Mouse (Mus musculus) olfactory bulb, adult 2 months (tissue): Measurements from ENCODE around the gene Hmg20b. TPM values are rescaled to one million over a fixed set of nuclear protein-coding genes. Genes with fewer than 3 reads are reported as not detected.

Source experiments
- H3K27ac ChIP-seq: fragments of 200-500 bp; 2 replicates; pipeline ENCODE4 v1.5.1; 2012; ENCODE audit warnings: low read depth, low read length; ENCODE audit not compliant: insufficient read depth
- H3K4me1 ChIP-seq: fragments of 200-500 bp; 2 replicates; pipeline ENCODE4 v1.6.1; 2012; ENCODE audit warnings: low read length; ENCODE audit not compliant: control insufficient read depth, insufficient read depth
- H3K4me3 ChIP-seq: fragments of 200-500 bp; 2 replicates; pipeline ENCODE4 v1.5.1; 2012; ENCODE audit warnings: mild to moderate bottlenecking, low read depth, low read length, moderate library complexity; ENCODE audit not compliant: insufficient read depth
- CTCF ChIP-seq: fragments of 200-500 bp; IDR thresholded peaks from 2 replicates; pipeline ENCODE4 v1.5.1; 2012; ENCODE audit warnings: low read depth, mild to moderate bottlenecking, low read length, moderate library complexity; ENCODE audit not compliant: insufficient read depth
- POLR2A ChIP-seq: fragments of 200-500 bp; IDR thresholded peaks from 2 replicates; pipeline ENCODE4 v1.6.1; 2012; ENCODE audit warnings: mild to moderate bottlenecking, low read depth, low read length, moderate library complexity; ENCODE audit not compliant: insufficient read depth
- WGBS: fragments of 180-500 bp; shearing (Covaris S2); methylation state at CpG from one replicate; pipeline ENCODE4 v1.1.7; 2018; 5-methylcytosine and 5-hydroxymethylcytosine counted together
- polyA plus RNA-seq: library from polyadenylated mRNA; stranded (reverse); fragments of >200 nt; gene quantifications from 2 replicates; pipeline ENCODE4 v1.2.4, GENCODE M21; 2012; ENCODE audit warnings: low replicate concordance; ENCODE audit not compliant: missing spikeins, insufficient read depth, insufficient read length

The Hmg20b gene
- polyA plus RNA-seq, 1 experiment = not detected

DNA sequence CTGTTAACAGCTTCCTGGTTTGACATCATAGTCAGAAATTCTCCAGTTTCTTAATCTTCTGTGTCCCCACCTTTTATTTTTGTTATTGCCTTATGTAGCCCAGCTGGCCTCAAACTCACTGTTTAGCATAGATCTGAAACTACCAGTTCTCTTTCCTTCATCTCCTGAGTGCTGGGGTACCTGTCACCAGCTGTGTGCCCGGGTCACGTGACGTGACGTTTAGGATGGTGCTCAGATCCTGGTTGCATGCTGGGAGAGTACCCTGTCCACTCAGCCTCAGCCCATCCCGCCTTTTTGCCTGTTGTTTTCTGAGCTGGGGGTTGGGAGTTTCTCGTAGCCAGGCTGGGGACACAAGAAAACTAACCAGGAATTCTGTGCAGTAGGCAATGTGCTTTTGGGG lies 53.0 kb downstream of the Hmg20b start:
- peak overlapping the region; percentile 42 for H3K27ac ChIP-seq
- WGBS = 64% methylated on average over 6 of the region's 6 CpGs
- H3K4me3 ChIP-seq = no peak overlapping the region
- TF ChIP-seq CTCF = no peak
- no peak for TF ChIP-seq POLR2A
- peaks cover 80% of the 10 kb centered on the region for H3K4me1 ChIP-seq

Other genes with a start within 250 kb of the Hmg20b start
- gene Map2k2, start 244.6 kb downstream of the Hmg20b start, polyA plus RNA-seq = not detected in 2 replicates
- gene Zbtb7a, start 215.3 kb downstream of the Hmg20b start, polyA plus RNA-seq = 77.0 TPM in 1 of 2 replicates, not detected in the other
- gene Pias4, start 182.6 kb downstream of the Hmg20b start, polyA plus RNA-seq = not detected in 2 replicates
- 423 and 2,167 TPM in 2 replicates for gene Eef2, start 173.8 kb downstream of the Hmg20b start, polyA plus RNA-seq
- not detected in 2 replicates for gene Dapk3, start 167.5 kb downstream of the Hmg20b start, polyA plus RNA-seq
- not detected in 2 replicates for gene 4930442H23Rik, start 166.6 kb downstream of the Hmg20b start, polyA plus RNA-seq
- not detected in 2 replicates for gene Nmrk2, start 148.4 kb downstream of the Hmg20b start, polyA plus RNA-seq
- gene Atcay, start 119.6 kb downstream of the Hmg20b start, polyA plus RNA-seq = not detected in 2 replicates
- not detected in 2 replicates for gene Zfr2, start 117.3 kb downstream of the Hmg20b start, polyA plus RNA-seq
- gene Matk, start 97.5 kb downstream of the Hmg20b start, polyA plus RNA-seq = not detected in 2 replicates
- not detected in 2 replicates for gene Mrpl54, start 83.5 kb downstream of the Hmg20b start, polyA plus RNA-seq
- gene Apba3, start 83.5 kb downstream of the Hmg20b start, polyA plus RNA-seq = not detected in 2 replicates
- gene Tjp3, start 58.9 kb downstream of the Hmg20b start, polyA plus RNA-seq = not detected in 2 replicates
- gene Pip5k1c, start 57.5 kb downstream of the Hmg20b start, polyA plus RNA-seq = 935 TPM in 1 of 2 replicates, not detected in the other
- gene Cactin, start 29.4 kb downstream of the Hmg20b start, polyA plus RNA-seq = not detected in 2 replicates
- gene Tbxa2r, start 21.7 kb downstream of the Hmg20b start, polyA plus RNA-seq = not detected in 2 replicates
- not detected in 2 replicates for gene Gipc3, start 7.2 kb downstream of the Hmg20b start, polyA plus RNA-seq
- gene Mfsd12, start 7.0 kb upstream of the Hmg20b start, polyA plus RNA-seq = not detected in 2 replicates
- not detected in 2 replicates for gene 4930404N11Rik, start 15.3 kb upstream of the Hmg20b start, polyA plus RNA-seq
- gene Fzr1, start 28.0 kb upstream of the Hmg20b start, polyA plus RNA-seq = not detected in 2 replicates
- gene Dohh, start 33.9 kb upstream of the Hmg20b start, polyA plus RNA-seq = not detected in 2 replicates
- not detected in 2 replicates for gene Gm48551, start 34.0 kb upstream of the Hmg20b start, polyA plus RNA-seq
- not detected in 2 replicates for gene Gm48552, start 38.5 kb upstream of the Hmg20b start, polyA plus RNA-seq
- not detected in 2 replicates for gene Smim24, start 42.6 kb upstream of the Hmg20b start, polyA plus RNA-seq
- gene Nfic, start 105.2 kb upstream of the Hmg20b start, polyA plus RNA-seq = not detected in 2 replicates
- gene Celf5, start 132.2 kb upstream of the Hmg20b start, polyA plus RNA-seq = not detected in 2 replicates
- gene Ncln, start 145.9 kb upstream of the Hmg20b start, polyA plus RNA-seq = 181 TPM in 1 of 2 replicates, not detected in the other
- not detected in 2 replicates for gene S1pr4, start 149.7 kb upstream of the Hmg20b start, polyA plus RNA-seq
- not detected in 2 replicates for gene Gna15, start 173.7 kb upstream of the Hmg20b start, polyA plus RNA-seq
- gene Gna11, start 194.7 kb upstream of the Hmg20b start, polyA plus RNA-seq = not detected in 2 replicates
- gene Aes, start 209.0 kb upstream of the Hmg20b start, polyA plus RNA-seq = 1,500 TPM in 1 of 2 replicates, not detected in the other
- not detected in 2 replicates for gene Tle2, start 224.1 kb upstream of the Hmg20b start, polyA plus RNA-seq